Mouse (Mus musculus) hindbrain, embryonic 13.5 days (tissue): Measurements from ENCODE around the gene Csnk1e. TPM values are rescaled to one million over a fixed set of nuclear protein-coding genes. Genes with fewer than 3 reads are reported as not detected.

ENCODE experiments used
- ATAC-seq: fragments of 200-750 bp; cut with Nextera tagmentation; 2 replicates; pipeline ENCODE4 v1.8.0; 2017; ENCODE audit warnings: moderate TSS enrichment; ENCODE audit not compliant: low FRiP score
- H3K27ac ChIP-seq: fragments of 300-500 bp; sonication (generic); 2 replicates; pipeline ENCODE4 v1.5.1; 2015; ENCODE audit warnings: inconsistent platforms, mild to moderate bottlenecking, moderate library complexity
- H3K27me3 ChIP-seq: fragments of 300-500 bp; sonication (generic); 2 replicates; pipeline ENCODE4 v1.6.1; 2015; ENCODE audit warnings: mild to moderate bottlenecking, inconsistent platforms
- H3K36me3 ChIP-seq: fragments of 300-500 bp; sonication (generic); 2 replicates; pipeline ENCODE4 v1.6.1; 2015; ENCODE audit warnings: mild to moderate bottlenecking, inconsistent platforms
- H3K4me1 ChIP-seq: fragments of 300-500 bp; sonication (generic); replicated peaks from 2 replicates; pipeline ENCODE4 v1.6.1; 2015; ENCODE audit warnings: inconsistent platforms
- H3K4me2 ChIP-seq: fragments of 300-500 bp; sonication (generic); 2 replicates; pipeline ENCODE4 v1.6.1; 2015; ENCODE audit warnings: inconsistent platforms, mild to moderate bottlenecking, moderate library complexity
- H3K4me3 ChIP-seq: fragments of 300-500 bp; sonication (generic); 2 replicates; pipeline ENCODE4 v1.5.1; 2015; ENCODE audit warnings: mild to moderate bottlenecking, inconsistent platforms
- H3K9ac ChIP-seq: fragments of 300-500 bp; sonication (generic); 2 replicates; pipeline ENCODE4 v1.6.1; 2015; ENCODE audit warnings: mild to moderate bottlenecking, inconsistent platforms
- H3K9me3 ChIP-seq: fragments of 300-500 bp; sonication (generic); 2 replicates; pipeline ENCODE4 v1.6.1; 2016; ENCODE audit warnings: inconsistent platforms
- WGBS: fragments of 180-500 bp; shearing (Covaris S2); methylation state at CpG from one replicate; pipeline ENCODE4 v1.1.7; 2015; 5-methylcytosine and 5-hydroxymethylcytosine counted together
- polyA plus RNA-seq: library from polyadenylated mRNA; unstranded; fragments of >200 nt; fragmentation: Nextera tagmentation; extraction: Ambion mirVana; gene quantifications from 2 replicates; pipeline ENCODE4 v1.2.1, GENCODE M21; 2015

The Csnk1e gene
- polyA plus RNA-seq, 1 experiment from 2014 or later: 245 TPM

DNA sequence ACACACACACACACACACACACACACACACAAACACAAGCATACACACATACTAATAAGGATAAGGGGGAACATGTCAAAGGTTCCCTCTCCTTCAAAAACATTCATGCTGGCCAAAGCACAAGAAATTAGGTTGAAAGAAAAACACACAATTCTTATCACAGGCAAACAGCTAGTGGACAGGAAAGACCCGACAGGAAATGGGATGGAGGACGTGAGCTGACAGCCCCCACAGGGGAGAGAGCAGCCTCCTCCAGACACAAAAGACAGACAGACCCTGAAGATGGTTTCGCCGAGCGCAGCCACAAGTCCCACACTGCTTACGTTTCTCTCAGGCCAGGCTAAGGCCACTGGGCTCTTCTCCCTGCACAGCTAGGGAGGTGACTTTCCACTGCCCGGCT is 23.4 kb downstream of the Csnk1e start:
- H3K9ac ChIP-seq: no peak overlapping the region
- ATAC-seq: no peak
- no peak overlapping the region for H3K4me2 ChIP-seq
- peak overlapping the region; percentile 62 for H3K27ac ChIP-seq
- H3K4me3 ChIP-seq: no peak overlapping the region
- H3K27me3 ChIP-seq: no peaks in the 10 kb centered on the region
- H3K36me3 ChIP-seq: peaks cover 98% of the 10 kb centered on the region
- H3K9me3 ChIP-seq: no peaks in the 10 kb centered on the region
- 77% methylated on average over 7 of the region's 7 CpGs for WGBS
- H3K4me1 ChIP-seq: peaks cover 48% of the 10 kb centered on the region

DNA sequence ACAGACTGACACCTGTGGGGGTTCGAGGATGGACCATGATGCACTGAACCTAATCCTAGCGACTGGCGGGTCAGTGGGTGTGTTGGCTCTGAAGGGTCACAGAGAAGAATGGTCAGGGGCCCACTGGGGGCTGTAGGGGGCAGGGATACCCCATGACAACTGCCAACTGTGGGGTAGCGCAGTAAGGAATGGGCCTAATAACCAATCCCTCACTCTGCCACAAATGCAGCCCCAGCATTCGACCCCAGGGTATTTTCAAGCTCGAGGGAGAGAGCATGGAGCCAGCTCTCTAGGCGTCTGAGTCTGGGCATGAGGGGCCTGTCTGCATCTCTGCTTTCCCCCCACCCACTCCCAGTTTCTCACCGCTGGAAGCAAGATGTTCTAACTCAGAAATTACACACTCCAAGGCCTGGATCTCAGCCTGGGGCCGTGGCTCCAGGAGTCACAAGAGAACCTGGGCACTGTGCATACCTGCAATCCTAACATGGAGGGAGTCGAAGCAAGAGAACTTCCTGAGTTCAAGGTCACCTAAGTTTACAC is 24.8 kb downstream of the Csnk1e start:
- Histone ChIP-seq H3K36me3 (peaks cover 98% of the 10 kb centered on the region), H3K4me1 (peaks cover 34% of the 10 kb centered on the region), H3K9ac (no peak overlapping the region), H3K27ac (no peak overlapping the region), H3K4me2 (no peak overlapping the region), H3K9me3 (no peaks in the 10 kb centered on the region), H3K27me3 (no peaks in the 10 kb centered on the region), H3K4me3 (no peak overlapping the region)
- ATAC-seq: no peak
- WGBS: 77% methylated on average over 10 of the region's 10 CpGs

DNA sequence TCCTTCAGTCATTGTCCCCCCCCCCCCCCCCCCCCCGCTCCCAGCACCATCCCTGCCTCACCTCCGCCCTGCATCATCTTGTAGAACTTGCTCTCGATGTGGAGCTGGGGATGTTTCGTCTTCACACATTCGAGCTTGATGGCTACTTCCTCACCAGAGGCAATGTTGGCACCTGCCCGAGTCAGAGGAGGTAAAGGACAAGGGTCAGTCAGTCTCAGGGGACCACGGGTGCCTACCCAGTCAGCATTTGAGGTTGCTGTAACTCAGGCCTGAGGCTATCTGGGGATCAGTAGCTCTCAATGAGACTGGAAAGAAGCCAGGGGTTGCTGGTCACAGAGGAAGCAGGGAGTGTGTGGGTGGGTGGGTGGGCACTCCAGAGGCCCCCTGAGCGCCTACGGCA is 25.4 kb downstream of the Csnk1e start:
- H3K27me3 ChIP-seq: no peaks in the 10 kb centered on the region
- ATAC-seq: no peak
- no peak overlapping the region for H3K9ac ChIP-seq
- H3K9me3 ChIP-seq: no peaks in the 10 kb centered on the region
- no peak overlapping the region for H3K4me3 ChIP-seq
- WGBS: 92% methylated on average over 8 of the region's 9 CpGs
- H3K4me2 ChIP-seq: no peak overlapping the region
- H3K4me1 ChIP-seq: peaks cover 29% of the 10 kb centered on the region
- no peak overlapping the region for H3K27ac ChIP-seq
- H3K36me3 ChIP-seq: peaks cover 98% of the 10 kb centered on the region

DNA sequence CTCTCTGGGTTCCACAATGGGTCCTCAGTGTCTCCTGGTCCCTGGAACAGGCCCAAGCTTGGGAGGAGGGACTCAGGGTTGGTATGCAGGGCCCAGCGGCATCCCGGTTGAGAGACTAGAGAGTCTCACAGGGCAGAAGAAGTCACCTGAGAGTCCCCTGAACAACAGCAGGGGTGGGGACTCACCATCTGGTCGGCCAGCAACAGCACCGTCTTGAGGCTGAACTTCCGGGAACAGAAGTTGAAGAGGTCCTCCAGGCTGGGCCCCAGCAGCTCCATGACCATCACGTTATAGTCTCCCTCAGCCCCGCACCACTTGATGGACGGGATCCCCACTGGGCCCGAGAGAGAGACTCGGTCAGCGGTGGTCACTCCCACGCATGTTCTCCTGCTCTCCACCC is 25.8 kb downstream of the Csnk1e start:
- WGBS: 87% methylated on average over 12 of the region's 12 CpGs
- H3K36me3 ChIP-seq: peaks cover 98% of the 10 kb centered on the region
- ATAC-seq: no peak
- H3K27me3 ChIP-seq: no peaks in the 10 kb centered on the region
- no peak overlapping the region for H3K9ac ChIP-seq
- no peaks in the 10 kb centered on the region for H3K9me3 ChIP-seq
- H3K4me2 ChIP-seq: no peak overlapping the region
- peaks cover 25% of the 10 kb centered on the region for H3K4me1 ChIP-seq
- no peak overlapping the region for H3K4me3 ChIP-seq
- no peak overlapping the region for H3K27ac ChIP-seq

DNA sequence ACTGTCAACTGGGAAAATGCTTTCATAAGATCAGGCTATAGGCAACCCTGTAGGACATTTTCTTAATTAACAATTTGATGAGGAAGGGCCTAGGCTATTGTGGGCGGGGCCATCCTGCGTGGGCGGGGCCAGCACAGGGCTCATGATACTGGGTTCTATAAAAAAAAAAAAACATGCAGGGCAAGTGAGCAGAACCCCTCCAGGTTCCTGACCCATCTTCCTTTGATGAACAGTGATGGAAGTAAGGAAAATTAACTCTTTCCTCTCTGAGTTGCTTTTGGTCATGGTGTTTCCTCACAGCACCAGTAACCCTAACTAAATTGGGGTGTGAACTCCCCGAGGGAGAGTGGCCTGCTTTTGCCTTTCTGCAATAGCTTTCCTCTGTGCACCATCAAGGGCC is 26.8 kb downstream of the Csnk1e start:
- Histone ChIP-seq H3K9ac (no peak overlapping the region), H3K4me2 (no peak overlapping the region), H3K27ac (no peak overlapping the region), H3K4me3 (no peak overlapping the region), H3K27me3 (no peaks in the 10 kb centered on the region), H3K4me1 (peaks cover 25% of the 10 kb centered on the region), H3K36me3 (peaks cover 98% of the 10 kb centered on the region), H3K9me3 (no peaks in the 10 kb centered on the region)
- WGBS: 83% methylated on average over 4 of the region's 4 CpGs
- no peak for ATAC-seq

DNA sequence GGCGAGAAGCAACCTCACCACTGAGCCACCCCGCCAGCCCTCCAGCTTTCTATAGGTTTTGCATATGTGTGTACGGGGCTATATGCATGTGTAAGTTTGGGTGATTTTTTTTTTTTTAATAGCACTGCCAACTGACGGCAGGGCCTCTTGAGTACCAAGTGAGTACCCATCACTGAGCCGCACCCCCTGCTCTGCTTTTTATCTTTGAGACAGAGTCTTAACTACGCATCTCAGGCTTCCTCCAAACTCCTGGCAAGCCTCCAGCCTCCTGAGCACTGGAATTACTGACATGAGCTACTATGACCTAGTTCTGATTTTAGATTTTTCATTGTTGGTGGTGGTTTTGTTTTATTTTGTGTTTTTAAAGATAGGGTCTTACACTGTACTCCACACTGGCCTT is 27.9 kb downstream of the Csnk1e start:
- H3K4me1 ChIP-seq: peaks cover 16% of the 10 kb centered on the region
- H3K27ac ChIP-seq: no peak overlapping the region
- H3K4me2 ChIP-seq: no peak overlapping the region
- no peak for ATAC-seq
- H3K9me3 ChIP-seq: no peaks in the 10 kb centered on the region
- H3K36me3 ChIP-seq: peaks cover 99% of the 10 kb centered on the region
- WGBS: 90% methylated on average over 6 of the region's 6 CpGs
- H3K27me3 ChIP-seq: no peaks in the 10 kb centered on the region
- no peak overlapping the region for H3K4me3 ChIP-seq
- no peak overlapping the region for H3K9ac ChIP-seq

DNA sequence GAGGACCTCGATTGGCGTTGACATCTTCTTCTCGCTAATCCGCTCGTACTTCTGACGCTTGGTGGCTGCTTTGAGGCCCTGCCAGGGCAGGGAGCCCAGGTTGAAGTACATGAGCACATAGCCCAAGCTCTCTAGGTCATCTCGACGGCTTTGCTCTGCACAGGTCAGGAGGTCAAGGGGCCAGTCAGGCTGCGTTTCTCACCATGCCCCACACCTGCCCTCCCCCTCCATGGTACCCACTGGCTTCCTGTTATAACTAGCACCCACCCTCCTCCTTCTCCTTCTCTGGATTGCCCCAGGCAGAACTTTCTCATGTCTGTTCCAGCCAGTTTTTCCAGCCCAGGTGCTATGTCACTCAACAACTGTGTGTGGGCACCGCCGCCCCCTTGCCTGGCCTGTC is 29.9 kb downstream of the Csnk1e start:
- no peak overlapping the region for H3K9ac ChIP-seq
- H3K4me2 ChIP-seq: no peak overlapping the region
- 0 out of 2 replicates have a peak, but pooled peaks cover 3% of the 10 kb centered on the region for H3K4me1 ChIP-seq
- H3K9me3 ChIP-seq: no peaks in the 10 kb centered on the region
- no peak for ATAC-seq
- 89% methylated on average over 11 of the region's 11 CpGs for WGBS
- H3K27me3 ChIP-seq: no peaks in the 10 kb centered on the region
- no peak overlapping the region for H3K4me3 ChIP-seq
- peaks cover 99% of the 10 kb centered on the region for H3K36me3 ChIP-seq
- no peak overlapping the region for H3K27ac ChIP-seq

DNA sequence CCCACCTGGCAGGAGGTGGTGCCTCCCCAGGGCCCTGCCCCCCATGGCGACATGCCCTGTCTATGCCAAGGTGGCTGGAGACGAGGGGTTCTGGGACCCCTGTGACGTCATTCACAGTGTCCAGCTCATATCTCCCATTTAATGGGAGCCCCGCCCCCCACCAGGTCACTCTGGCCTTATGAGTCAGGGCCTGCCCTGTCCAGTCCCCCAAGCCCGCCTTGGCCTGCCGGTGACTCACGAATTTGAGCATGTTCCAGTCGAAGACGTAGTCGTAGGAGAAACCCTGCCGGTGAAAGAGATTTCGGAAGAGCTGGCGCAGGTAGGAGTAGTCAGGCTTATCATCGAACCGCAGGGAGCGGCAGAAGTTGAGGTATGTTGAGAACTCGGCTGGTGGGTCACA is 30.8 kb downstream of the Csnk1e start:
- Histone ChIP-seq H3K36me3 (peaks cover 100% of the 10 kb centered on the region), H3K9ac (no peak overlapping the region), H3K27me3 (no peaks in the 10 kb centered on the region), H3K4me1 (no peaks in the 10 kb centered on the region), H3K27ac (no peak overlapping the region), H3K4me3 (no peak overlapping the region), H3K9me3 (no peaks in the 10 kb centered on the region), H3K4me2 (no peak overlapping the region)
- WGBS: 94% methylated on average over 17 of the region's 17 CpGs
- ATAC-seq: no peak

DNA sequence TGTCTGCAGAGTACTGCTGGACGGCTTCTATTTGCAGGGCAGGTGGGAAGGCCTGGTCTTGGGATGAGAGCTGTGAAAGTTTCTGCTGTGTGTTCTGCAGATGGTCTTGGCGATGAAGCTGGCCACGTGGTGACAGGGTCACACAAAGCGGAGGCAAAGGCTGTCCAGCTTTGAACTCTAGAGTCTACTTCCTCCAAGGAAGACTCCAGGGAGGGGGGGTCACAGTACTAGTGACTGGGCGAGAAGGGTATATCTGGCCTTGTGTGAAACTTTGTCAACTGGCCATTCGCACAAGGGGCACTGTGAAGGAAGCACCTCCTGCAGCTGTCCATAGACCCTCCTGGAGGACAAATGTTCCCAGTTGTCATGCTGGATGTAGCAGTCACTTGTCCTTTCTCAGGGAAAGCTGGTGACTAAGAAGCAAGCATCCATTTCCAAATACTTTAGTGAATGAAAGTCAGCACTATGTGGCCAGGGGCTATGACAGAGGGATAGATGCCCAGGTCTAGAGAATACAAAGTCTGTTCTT is 32.6 kb downstream of the Csnk1e start:
- 89% methylated on average over 6 of the region's 6 CpGs for WGBS
- H3K4me1 ChIP-seq: no peaks in the 10 kb centered on the region
- no peak overlapping the region for H3K4me2 ChIP-seq
- H3K9ac ChIP-seq: no peak overlapping the region
- H3K36me3 ChIP-seq: peaks cover 98% of the 10 kb centered on the region
- ATAC-seq: no peak
- H3K4me3 ChIP-seq: no peak overlapping the region
- H3K9me3 ChIP-seq: no peaks in the 10 kb centered on the region
- no peak overlapping the region for H3K27ac ChIP-seq
- H3K27me3 ChIP-seq: no peaks in the 10 kb centered on the region

DNA sequence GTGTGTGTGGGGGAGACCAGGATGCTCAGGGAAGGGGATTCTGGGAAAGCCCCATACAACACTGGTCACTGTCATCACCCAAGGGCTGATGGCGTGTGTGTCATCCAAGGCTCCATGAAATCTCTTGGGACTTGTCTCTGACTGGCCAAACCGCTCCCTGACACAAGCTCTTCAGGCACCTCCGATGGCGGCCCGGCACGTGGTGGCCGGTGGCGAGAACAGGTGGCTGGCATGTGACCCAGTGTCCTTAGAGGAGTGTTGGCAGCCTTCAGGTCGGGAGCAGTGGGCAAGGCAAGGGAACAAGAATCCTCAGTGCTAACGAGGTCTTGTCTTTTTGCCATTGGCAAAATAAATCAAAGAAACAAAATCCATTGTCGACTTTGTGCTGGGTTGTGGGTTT is 36.7 kb downstream of the Csnk1e start:
- Histone ChIP-seq H3K27ac (no peak overlapping the region), H3K27me3 (no peaks in the 10 kb centered on the region), H3K4me1 (0 out of 2 replicates have a peak, but pooled peaks cover 3% of the 10 kb centered on the region), H3K9me3 (no peaks in the 10 kb centered on the region), H3K36me3 (peaks cover 72% of the 10 kb centered on the region), H3K4me3 (no peak overlapping the region), H3K4me2 (no peak overlapping the region), H3K9ac (no peak overlapping the region)
- WGBS: 90% methylated on average over 11 of the region's 11 CpGs
- no peak for ATAC-seq

DNA sequence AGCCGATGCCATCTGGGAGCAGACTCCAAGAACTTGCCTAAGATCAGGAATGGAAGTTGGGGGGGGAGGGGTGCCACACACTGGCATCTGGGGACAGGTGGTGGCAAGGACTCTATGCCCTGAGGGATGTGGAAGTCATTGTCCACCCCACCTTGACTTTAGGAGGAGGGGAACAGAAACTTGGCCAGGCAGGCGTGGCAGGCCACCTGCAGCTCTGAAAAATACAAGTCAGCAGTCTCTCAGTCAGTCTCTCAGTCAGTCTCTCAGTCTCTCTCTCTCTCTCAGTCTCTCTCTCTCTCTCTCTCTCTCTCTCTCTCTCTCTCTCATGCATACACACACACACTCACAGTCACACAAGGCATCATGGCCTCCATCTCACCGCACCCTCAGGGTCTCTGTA is 37.1 kb downstream of the Csnk1e start:
- Histone ChIP-seq H3K9me3 (no peaks in the 10 kb centered on the region), H3K4me1 (0 out of 2 replicates have a peak, but pooled peaks cover 3% of the 10 kb centered on the region), H3K27me3 (no peaks in the 10 kb centered on the region), H3K4me2 (no peak overlapping the region), H3K9ac (no peak overlapping the region), H3K36me3 (peaks cover 67% of the 10 kb centered on the region), H3K4me3 (no peak overlapping the region), H3K27ac (no peak overlapping the region)
- WGBS: 90% methylated on average over 3 of the region's 3 CpGs
- no peak for ATAC-seq

DNA sequence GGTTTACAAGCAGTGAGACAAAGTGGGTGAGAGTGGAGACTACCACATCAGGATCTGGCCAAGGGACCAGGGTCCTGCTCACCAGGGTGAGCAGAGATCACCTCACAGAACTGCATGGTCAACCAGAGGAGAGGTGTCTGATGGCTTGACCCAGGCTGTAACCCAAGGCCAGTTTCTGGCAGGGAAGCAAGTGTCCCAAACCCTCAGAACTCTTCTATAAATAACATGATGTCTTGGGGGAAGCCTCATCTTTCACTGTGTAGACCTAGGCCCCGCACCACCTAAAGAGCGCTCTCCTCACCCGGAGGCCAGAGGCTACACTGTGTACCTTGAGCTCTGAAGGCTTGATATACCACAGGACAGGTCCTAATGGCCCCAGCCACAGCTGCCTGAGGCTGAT is 38.0 kb downstream of the Csnk1e start:
- Histone ChIP-seq H3K9ac (no peak overlapping the region), H3K4me3 (no peak overlapping the region), H3K9me3 (no peaks in the 10 kb centered on the region), H3K36me3 (peaks cover 59% of the 10 kb centered on the region), H3K27ac (no peak overlapping the region), H3K4me2 (no peak overlapping the region), H3K27me3 (no peaks in the 10 kb centered on the region), H3K4me1 (0 out of 2 replicates have a peak, but pooled peaks cover 3% of the 10 kb centered on the region)
- no peak for ATAC-seq
- WGBS: 99% methylated on average over 3 of the region's 3 CpGs

DNA sequence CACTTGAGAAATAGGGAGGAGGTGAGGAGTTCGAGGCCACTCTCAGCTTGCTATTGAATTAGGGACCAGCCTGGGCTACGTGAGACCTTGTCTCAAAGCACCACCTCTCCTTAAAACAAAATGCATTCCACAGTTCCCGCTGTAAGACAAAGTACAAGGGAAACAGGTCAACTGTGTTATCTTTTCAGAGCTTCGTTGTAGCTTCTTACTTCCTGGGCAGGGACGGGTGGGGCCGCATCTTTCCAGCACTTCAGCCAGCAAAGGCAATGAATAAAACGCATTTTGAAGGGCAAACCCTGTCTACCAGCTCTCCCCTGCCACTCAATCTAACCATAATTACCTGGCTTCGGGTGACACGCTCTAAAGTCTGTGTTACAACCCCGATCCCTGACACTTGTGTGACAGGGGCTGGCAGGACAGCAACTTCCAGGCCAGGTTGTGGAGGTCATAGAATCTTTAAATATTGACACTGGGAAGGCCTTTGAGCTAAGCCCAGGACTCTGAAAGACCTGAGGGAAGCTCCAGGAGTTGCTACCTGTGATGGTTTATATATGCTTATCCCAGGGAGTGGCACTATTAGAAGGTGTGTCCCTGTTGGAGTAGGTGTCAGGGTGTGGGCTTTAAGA is 38.8 kb downstream of the Csnk1e start:
- H3K4me1 ChIP-seq: 0 out of 2 replicates have a peak, but pooled peaks cover 3% of the 10 kb centered on the region
- peaks cover 51% of the 10 kb centered on the region for H3K36me3 ChIP-seq
- H3K4me3 ChIP-seq: no peak overlapping the region
- H3K27me3 ChIP-seq: no peaks in the 10 kb centered on the region
- H3K4me2 ChIP-seq: no peak overlapping the region
- 93% methylated on average over 10 of the region's 10 CpGs for WGBS
- no peaks in the 10 kb centered on the region for H3K9me3 ChIP-seq
- ATAC-seq: no peak
- no peak overlapping the region for H3K27ac ChIP-seq
- H3K9ac ChIP-seq: no peak overlapping the region
